Mouse (Mus musculus) liver, embryonic 14.5 days (tissue): ENCODE data around the gene Gpcpd1. TPM values are rescaled to one million over a fixed set of nuclear protein-coding genes. Genes with fewer than 3 reads are reported as not detected.

ENCODE experiments used
- ATAC-seq: fragments of 200-750 bp; cut with Nextera tagmentation; 2 replicates; pipeline ENCODE4 v1.8.0; 2017; ENCODE audit warnings: moderate number of reproducible peaks, mild to moderate bottlenecking, moderate library complexity; ENCODE audit not compliant: insufficient read depth
- DNase-seq, 3 experiments: peaks; one replicate each; pipeline ENCODE4 v3.0.0-alpha.2; 2012 to 2013; ENCODE audit warnings: low read depth in 3 of 3, low spot score in 3 of 3
- H3K27ac ChIP-seq: fragments of 300-500 bp; sonication (generic); 2 replicates; pipeline ENCODE4 v1.5.1; 2014; ENCODE audit warnings: moderate library complexity, mild to moderate bottlenecking, control low read depth, inconsistent platforms
- H3K27me3 ChIP-seq: fragments of 300-500 bp; sonication (generic); 2 replicates; pipeline ENCODE4 v1.6.1; 2014; ENCODE audit warnings: mild to moderate bottlenecking, low read length, moderate library complexity; ENCODE audit not compliant: control insufficient read depth, insufficient read depth
- H3K36me3 ChIP-seq: fragments of 300-500 bp; sonication (generic); replicated peaks from 2 replicates; pipeline ENCODE4 v1.6.1; 2014; ENCODE audit warnings: low read depth; ENCODE audit not compliant: control insufficient read depth, insufficient read depth
- H3K4me1 ChIP-seq, 2 experiments: fragments of 200-500 bp in 1 of 2; fragments of 300-500 bp in 1 of 2; sonication (generic) in 1 of 2; replicated peaks; 2 replicates each; pipeline ENCODE4 v1.6.1; 2012 to 2014; ENCODE audit warnings: antibody characterized with exemption in 1 of 2, inconsistent platforms in 1 of 2, low read length in 1 of 2; ENCODE audit not compliant: control insufficient read depth in 2 of 2, insufficient read depth in 2 of 2
- H3K4me2 ChIP-seq: fragments of 300-500 bp; sonication (generic); 2 replicates; pipeline ENCODE4 v1.6.1; 2014; ENCODE audit warnings: low read depth, mild to moderate bottlenecking, control low read depth, moderate library complexity
- H3K4me3 ChIP-seq, 2 experiments: fragments of 200-500 bp in 1 of 2; fragments of 300-500 bp in 1 of 2; sonication (generic) in 1 of 2; 2 replicates each; pipeline ENCODE4 v1.5.1; 2012 to 2014; ENCODE audit warnings: low read depth in 2 of 2, low read length in 2 of 2, mild to moderate bottlenecking in 2 of 2, control low read depth in 1 of 2, inconsistent platforms in 1 of 2, moderate library complexity in 1 of 2; ENCODE audit not compliant: insufficient read depth in 1 of 2
- H3K9ac ChIP-seq: fragments of 300-500 bp; sonication (generic); replicated peaks from 2 replicates; pipeline ENCODE4 v1.6.1; 2014; ENCODE audit warnings: mild to moderate bottlenecking, control low read depth, moderate library complexity
- H3K9me3 ChIP-seq: fragments of 300-500 bp; sonication (generic); 2 replicates; pipeline ENCODE4 v1.6.1; 2016; ENCODE audit warnings: low read length, mixed read lengths; ENCODE audit not compliant: control insufficient read depth
- CTCF ChIP-seq: IDR thresholded peaks from 2 replicates; pipeline ENCODE4 v1.5.1; 2016; ENCODE audit warnings: antibody characterized with exemption, low read depth, control low read depth
- EP300 ChIP-seq: IDR thresholded peaks from 2 replicates; pipeline ENCODE4 v1.6.1; 2016; ENCODE audit warnings: antibody characterized with exemption, low read depth
- WGBS: fragments of 180-500 bp; shearing (Covaris S2); extraction: QIAGEN DNeasy Blood & Tissue Kit; methylation state at CpG from one replicate; pipeline ENCODE4 v1.1.7; 2014; ENCODE audit not compliant: insufficient replicate concordance; 5-methylcytosine and 5-hydroxymethylcytosine counted together
- polyA plus RNA-seq, 2 experiments: library from polyadenylated mRNA; depleted of rRNA in 1 of 2; stranded (reverse) in 1 of 2; unstranded in 1 of 2; fragments of >200 nt; fragmentation: Nextera tagmentation in 1 of 2; extraction: Ambion mirVana in 1 of 2; gene quantifications; 2 replicates each; pipeline versions ENCODE4 v1.2.1 to v1.2.3; 2012 to 2014

Gene Gpcpd1
- polyA plus RNA-seq, 2 experiments = 31.0 to 67.7 TPM

DNA sequence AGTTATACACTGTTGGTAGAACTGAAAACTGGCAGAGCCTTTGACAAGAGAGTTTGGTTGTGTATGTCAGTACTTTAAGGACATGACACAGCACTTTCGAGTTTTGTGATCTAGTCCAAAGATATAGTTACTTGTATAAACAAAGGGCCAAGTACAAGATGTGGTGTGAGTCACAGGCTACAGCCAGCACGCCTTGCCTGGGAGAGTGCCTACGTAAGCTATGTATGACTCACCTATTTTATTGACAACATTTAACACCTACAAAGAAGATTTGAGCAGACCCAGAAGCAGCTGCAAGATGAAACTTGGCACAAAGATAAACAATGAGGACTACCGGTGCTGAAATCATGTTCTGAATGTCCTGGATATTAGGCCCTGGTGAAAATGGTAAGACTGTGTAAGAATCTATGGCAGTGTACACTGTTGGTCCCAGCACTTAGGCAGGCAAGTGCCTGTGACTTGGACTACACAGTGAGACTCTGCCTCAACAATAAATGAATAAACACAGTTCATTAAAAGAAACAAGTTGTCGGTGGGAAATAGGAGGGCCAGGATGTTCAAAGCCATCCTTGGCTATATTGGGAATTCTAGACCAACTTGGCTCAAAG is 26.2 kb upstream of the Gpcpd1 start:
- ATAC-seq = no peak
- no peak for DNase-seq
- H3K27me3 ChIP-seq = no peaks in the 10 kb centered on the region

DNA sequence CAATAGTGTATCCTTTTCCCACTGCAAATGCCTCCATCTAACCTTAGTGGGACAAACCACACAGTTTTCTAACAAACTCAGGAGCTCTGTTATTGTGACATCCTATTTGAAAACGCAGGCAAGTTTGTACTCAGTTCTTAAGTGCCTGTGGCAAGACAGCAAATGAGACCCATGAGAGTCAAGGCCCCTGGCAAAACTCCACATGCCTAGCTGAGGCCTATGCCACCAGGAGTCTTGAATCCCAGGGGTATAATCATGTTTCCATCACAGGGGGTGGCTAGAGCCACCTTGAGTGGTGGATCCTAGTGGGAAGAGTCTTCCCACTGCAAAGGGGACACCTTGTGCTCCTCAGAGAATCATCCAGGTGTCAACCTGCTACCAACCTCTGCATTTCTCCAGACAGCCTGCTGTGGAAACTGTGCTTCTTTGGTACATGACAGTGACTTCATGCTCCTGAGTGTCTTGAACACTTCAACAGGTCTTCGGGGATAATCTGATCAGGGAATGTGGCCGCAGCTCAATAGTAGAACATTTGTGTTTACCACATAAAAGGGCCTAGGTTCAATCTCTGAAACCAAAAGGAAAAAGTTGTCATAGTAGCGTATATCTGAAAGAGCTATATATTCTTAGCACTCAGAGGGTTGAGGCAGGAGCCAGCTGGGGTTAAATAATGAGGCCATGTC is 24.2 kb upstream of the Gpcpd1 start:
- H3K36me3 ChIP-seq = no peaks in the 10 kb centered on the region
- H3K4me3 ChIP-seq = no peak overlapping the region
- H3K4me1 ChIP-seq = peaks cover 0 to 7% of the 10 kb centered on the region in 2 experiments; a peak in 2 of 4 replicates
- H3K9me3 ChIP-seq = no peaks in the 10 kb centered on the region
- 59% methylated on average over 4 of the region's 4 CpGs for WGBS
- DNase-seq (no peak), ATAC-seq (no peak)
- no peak overlapping the region for H3K4me2 ChIP-seq
- H3K27ac ChIP-seq = no peak overlapping the region
- no peaks in the 10 kb centered on the region for H3K27me3 ChIP-seq
- no peak overlapping the region for H3K9ac ChIP-seq
- TF ChIP-seq EP300 (no peak), CTCF (no peak)

More for the DNA sequence above, 26.2 kb upstream of the Gpcpd1 start:
- Histone ChIP-seq H3K4me1 (no peaks in the 10 kb centered on the region), H3K4me2 (no peak overlapping the region), H3K36me3 (no peaks in the 10 kb centered on the region), H3K9ac (no peak overlapping the region), H3K4me3 (no peak overlapping the region), H3K27ac (no peak overlapping the region), H3K9me3 (no peaks in the 10 kb centered on the region)
- WGBS = 41% methylated on average over 5 of the region's 5 CpGs
- TF ChIP-seq EP300 = no peak

DNA sequence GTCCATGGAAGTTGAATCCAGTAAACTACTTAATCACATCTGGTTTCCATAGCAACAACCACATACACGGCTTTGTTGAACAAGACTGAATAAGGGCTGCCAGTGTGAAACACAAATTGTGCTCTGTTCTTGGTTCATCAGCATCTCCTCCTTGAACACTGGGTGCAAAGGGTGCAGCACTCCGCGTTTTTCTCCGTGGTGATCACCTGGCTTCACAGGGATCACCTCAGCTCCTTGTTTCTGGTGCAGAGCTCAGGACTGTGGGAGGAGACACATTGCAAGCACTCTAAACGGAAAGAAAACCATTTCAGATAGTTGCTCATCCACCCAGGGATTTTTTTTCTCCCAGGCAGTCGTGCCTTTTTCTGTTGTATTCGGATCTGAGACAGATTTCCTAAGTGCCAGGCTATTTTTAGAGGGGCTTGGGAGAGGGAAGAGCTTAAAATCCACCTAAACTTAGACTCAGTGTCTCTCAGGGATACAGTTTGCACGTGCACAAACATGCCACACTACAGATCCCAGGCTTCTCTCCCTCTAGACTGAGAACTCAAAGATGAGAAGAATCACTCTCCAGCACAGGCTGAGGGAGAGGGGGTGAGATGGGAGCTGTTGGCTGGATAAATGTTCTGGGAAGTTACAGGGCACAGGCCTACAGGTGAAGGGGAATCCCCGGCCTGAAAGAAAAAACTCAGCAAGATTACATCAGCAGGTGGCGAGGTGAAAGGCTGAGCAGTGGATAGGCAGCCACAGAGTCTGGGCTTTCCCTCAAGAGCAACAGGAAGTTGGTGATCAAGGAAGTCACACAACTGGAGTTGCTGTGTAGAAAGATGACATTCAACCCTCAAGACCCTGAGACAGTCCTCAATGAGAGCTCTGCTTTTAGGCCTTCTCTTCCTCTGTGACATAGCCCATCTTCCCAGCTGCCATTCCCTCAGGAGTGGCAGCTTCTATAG is 19.9 kb upstream of the Gpcpd1 start:
- no peaks in the 10 kb centered on the region for H3K9me3 ChIP-seq
- no peak for ATAC-seq
- DNase-seq = no peak
- peaks cover 0 to 7% of the 10 kb centered on the region in 2 experiments; a peak in 2 of 4 replicates for H3K4me1 ChIP-seq
- H3K4me3 ChIP-seq = no peak overlapping the region
- no peak overlapping the region for H3K27ac ChIP-seq
- no peak overlapping the region for H3K4me2 ChIP-seq
- no peak overlapping the region for H3K9ac ChIP-seq
- TF ChIP-seq CTCF = no peak; the same call in 1 of the 2 replicates
- TF ChIP-seq EP300 = no peak
- H3K27me3 ChIP-seq = no peaks in the 10 kb centered on the region
- WGBS = 43% methylated on average over 10 of the region's 10 CpGs
- no peaks in the 10 kb centered on the region for H3K36me3 ChIP-seq

DNA sequence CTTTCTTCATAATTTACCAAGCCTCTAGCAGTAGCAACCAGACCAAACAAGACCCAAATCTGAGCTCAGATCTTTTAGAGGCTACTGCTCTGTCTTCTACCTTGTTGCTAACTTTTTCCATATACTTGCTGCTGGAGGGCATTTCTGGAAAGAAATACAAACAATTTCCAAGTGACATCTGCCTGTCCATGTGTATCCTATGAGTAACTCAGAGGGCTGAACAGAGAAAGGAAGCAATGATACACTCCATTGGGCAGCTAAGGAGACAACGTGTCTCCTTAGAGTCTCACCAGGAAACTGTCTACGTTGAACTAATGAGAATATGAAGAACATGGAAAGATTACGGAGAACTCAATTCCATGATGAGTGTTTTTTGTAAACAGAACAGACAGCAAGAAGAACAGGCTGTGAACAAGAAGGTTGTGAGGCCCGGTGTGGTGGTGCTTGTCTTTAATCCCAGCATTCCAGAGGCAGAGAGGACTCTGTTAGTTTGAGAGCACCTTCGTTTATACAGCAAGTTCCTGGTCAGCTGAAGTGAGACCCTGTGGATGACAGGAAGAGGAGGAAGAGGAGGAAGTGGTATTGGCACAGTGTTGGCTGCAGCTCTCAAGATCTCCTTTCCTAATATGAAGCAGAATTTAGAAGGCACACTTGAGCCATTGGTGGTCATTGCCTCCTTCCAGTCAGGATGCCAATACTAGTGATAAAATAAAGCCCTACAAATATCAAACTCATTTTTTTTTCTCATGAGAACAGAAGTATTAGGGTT is 18.4 kb upstream of the Gpcpd1 start:
- WGBS = 52% methylated on average over 5 of the region's 5 CpGs
- Histone ChIP-seq H3K36me3 (no peaks in the 10 kb centered on the region), H3K4me1 (peaks cover 0 to 7% of the 10 kb centered on the region in 2 experiments; a peak in 2 of 4 replicates), H3K27me3 (no peaks in the 10 kb centered on the region), H3K9ac (no peak overlapping the region), H3K27ac (no peak overlapping the region), H3K4me2 (no peak overlapping the region), H3K9me3 (no peaks in the 10 kb centered on the region), H3K4me3 (no peak overlapping the region)
- no peak for TF ChIP-seq CTCF
- no peak for TF ChIP-seq EP300
- DNase-seq (no peak), ATAC-seq (no peak)
